Mouse (Mus musculus) heart, embryonic 12.5 days (tissue): ENCODE measurements at regions not wholly inside any gene's neighbourhood (a gene's known extent, or its start where the extent isn't known, plus 50 kb on each side); places are given as distances from the start of the nearest gene placed in this dataset.

ENCODE experiments used
- ATAC-seq: fragments of 200-750 bp; cut with Nextera tagmentation; 2 replicates; pipeline ENCODE4 v1.8.0; 2017; ENCODE audit warnings: moderate TSS enrichment, moderate library complexity; ENCODE audit not compliant: insufficient number of reproducible peaks, low FRiP score
- H3K27ac ChIP-seq: fragments of 300-500 bp; sonication (generic); 2 replicates; pipeline ENCODE4 v1.5.1; 2016; ENCODE audit warnings: mild to moderate bottlenecking, moderate library complexity; ENCODE audit not compliant: poor library complexity, severe bottlenecking
- H3K27me3 ChIP-seq: fragments of 300-500 bp; sonication (generic); replicated peaks from 2 replicates; pipeline ENCODE4 v1.6.1; 2016; ENCODE audit warnings: mild to moderate bottlenecking, moderate library complexity
- H3K36me3 ChIP-seq: fragments of 300-500 bp; sonication (generic); 2 replicates; pipeline ENCODE4 v1.6.1; 2016; ENCODE audit warnings: mild to moderate bottlenecking, moderate library complexity
- H3K4me1 ChIP-seq: fragments of 300-500 bp; sonication (generic); replicated peaks from 2 replicates; pipeline ENCODE4 v1.6.1; 2016; ENCODE audit warnings: mild to moderate bottlenecking
- H3K4me2 ChIP-seq: fragments of 300-500 bp; sonication (generic); 2 replicates; pipeline ENCODE4 v1.6.1; 2016; ENCODE audit warnings: mild to moderate bottlenecking, moderate library complexity
- H3K4me3 ChIP-seq: fragments of 300-500 bp; sonication (generic); 2 replicates; pipeline ENCODE4 v1.5.1; 2016; ENCODE audit warnings: mild to moderate bottlenecking
- H3K9ac ChIP-seq: fragments of 300-500 bp; sonication (generic); 2 replicates; pipeline ENCODE4 v1.6.1; 2016; ENCODE audit warnings: mild to moderate bottlenecking, moderate library complexity
- H3K9me3 ChIP-seq: fragments of 300-500 bp; sonication (generic); replicated peaks from 2 replicates; pipeline ENCODE4 v1.6.1; 2016; ENCODE audit warnings: mild to moderate bottlenecking, moderate library complexity
- WGBS: fragments of 180-500 bp; shearing (Covaris S2); methylation state at CpG from one replicate; pipeline ENCODE4 v1.1.7; 2016; 5-methylcytosine and 5-hydroxymethylcytosine counted together

GRCm38 (mm10) chr2:27590511-27590910 is 75.6 kb downstream of the Wdr5 start:
- Histone ChIP-seq H3K9ac (no peak overlapping the region), H3K4me2 (no peak overlapping the region), H3K4me3 (no peak overlapping the region), H3K27me3 (0 out of 2 replicates have a peak, but pooled peaks cover 7% of the 10 kb centered on the region), H3K4me1 (peaks cover 15% of the 10 kb centered on the region), H3K9me3 (no peaks in the 10 kb centered on the region), H3K36me3 (no peaks in the 10 kb centered on the region), H3K27ac (no peak overlapping the region)
- no peak for ATAC-seq
- 77% methylated on average over 6 of the region's 6 CpGs for WGBS

GRCm38 (mm10) chr2:27591668-27592067 is 76.7 kb downstream of the Wdr5 start:
- peaks cover 15% of the 10 kb centered on the region for H3K4me1 ChIP-seq
- H3K9me3 ChIP-seq = no peaks in the 10 kb centered on the region
- H3K4me3 ChIP-seq = no peak overlapping the region
- no peak overlapping the region for H3K27ac ChIP-seq
- no peak overlapping the region for H3K4me2 ChIP-seq
- 0 out of 2 replicates have a peak, but pooled peaks cover 7% of the 10 kb centered on the region for H3K27me3 ChIP-seq
- no peak for ATAC-seq
- 79% methylated on average over 5 of the region's 5 CpGs for WGBS
- no peak overlapping the region for H3K9ac ChIP-seq
- H3K36me3 ChIP-seq = no peaks in the 10 kb centered on the region

- Histone ChIP-seq H3K27ac (peak overlapping the region; percentile 11; the same call in 1 of the 2 replicates), H3K27me3 (0 out of 2 replicates have a peak, but pooled peaks cover 7% of the 10 kb centered on the region), H3K4me1 (peaks cover 15% of the 10 kb centered on the region), H3K36me3 (no peaks in the 10 kb centered on the region), H3K4me3 (no peak overlapping the region), H3K4me2 (no peak overlapping the region), H3K9ac (no peak overlapping the region), H3K9me3 (peaks cover 7% of the 10 kb centered on the region; the same call in 1 of the 2 replicates)
- 36% methylated on average over 10 of the region's 10 CpGs for WGBS
- no peak for ATAC-seq
These were observed 78.4 kb downstream of the Wdr5 start for GRCm38 (mm10) chr2:27593338-27593737.

- H3K9me3 ChIP-seq = peaks cover 7% of the 10 kb centered on the region; the same call in 1 of the 2 replicates
- no peak overlapping the region for H3K9ac ChIP-seq
These were observed 80.3 kb downstream of the Wdr5 start for GRCm38 (mm10) chr2:27595251-27595650.

GRCm38 (mm10) chr2:27596217-27596616 is 80.0 kb upstream of the Rxra start:
- Histone ChIP-seq H3K27me3 (peaks cover 16% of the 10 kb centered on the region), H3K27ac (no peak overlapping the region), H3K36me3 (no peaks in the 10 kb centered on the region), H3K9me3 (peaks cover 7% of the 10 kb centered on the region; the same call in 1 of the 2 replicates), H3K9ac (no peak overlapping the region), H3K4me1 (peaks cover 15% of the 10 kb centered on the region), H3K4me2 (no peak overlapping the region), H3K4me3 (no peak overlapping the region)
- ATAC-seq = no peak
- WGBS = 25% methylated on average over 2 of the region's 2 CpGs

More at GRCm38 (mm10) chr2:27595251-27595650, 80.3 kb downstream of the Wdr5 start:
- Histone ChIP-seq H3K4me2 (no peak overlapping the region), H3K4me3 (no peak overlapping the region), H3K36me3 (no peaks in the 10 kb centered on the region), H3K4me1 (peaks cover 15% of the 10 kb centered on the region), H3K27ac (no peak overlapping the region), H3K27me3 (peaks cover 15% of the 10 kb centered on the region; the same call in 1 of the 2 replicates)
- no peak for ATAC-seq
- 90% methylated on average over 4 of the region's 4 CpGs for WGBS

- Histone ChIP-seq H3K4me1 (peaks cover 15% of the 10 kb centered on the region), H3K27me3 (peaks cover 19% of the 10 kb centered on the region), H3K27ac (no peak overlapping the region), H3K9ac (no peak overlapping the region), H3K36me3 (no peaks in the 10 kb centered on the region), H3K4me3 (no peak overlapping the region), H3K4me2 (no peak overlapping the region), H3K9me3 (peaks cover 7% of the 10 kb centered on the region; the same call in 1 of the 2 replicates)
- no peak for ATAC-seq
- 91% methylated on average over 1 of the region's 1 CpGs for WGBS
These were observed 79.3 kb upstream of the Rxra start for GRCm38 (mm10) chr2:27596966-27597365.

- Histone ChIP-seq H3K27ac (no peak overlapping the region), H3K9me3 (peaks cover 7% of the 10 kb centered on the region; the same call in 1 of the 2 replicates), H3K36me3 (no peaks in the 10 kb centered on the region), H3K4me1 (peaks cover 18% of the 10 kb centered on the region), H3K4me3 (no peak overlapping the region), H3K27me3 (peaks cover 27% of the 10 kb centered on the region), H3K9ac (no peak overlapping the region), H3K4me2 (no peak overlapping the region)
- WGBS = 81% methylated on average over 4 of the region's 4 CpGs
- ATAC-seq = no peak
These were observed 78.3 kb upstream of the Rxra start for GRCm38 (mm10) chr2:27597901-27598300.

GRCm38 (mm10) chr2:27599061-27599768 is 77.0 kb upstream of the Rxra start:
- no peak overlapping the region for H3K4me2 ChIP-seq
- peaks cover 11% of the 10 kb centered on the region for H3K4me1 ChIP-seq
- no peak for ATAC-seq
- H3K27ac ChIP-seq = no peak overlapping the region
- no peak overlapping the region for H3K4me3 ChIP-seq
- H3K27me3 ChIP-seq = peaks cover 33% of the 10 kb centered on the region
- no peak overlapping the region for H3K9ac ChIP-seq
- H3K9me3 ChIP-seq = peaks cover 7% of the 10 kb centered on the region; the same call in 1 of the 2 replicates
- no peaks in the 10 kb centered on the region for H3K36me3 ChIP-seq
- 88% methylated on average over 8 of the region's 8 CpGs for WGBS

GRCm38 (mm10) chr2:27599769-27600167 is 76.5 kb upstream of the Rxra start:
- H3K9ac ChIP-seq = no peak overlapping the region
- no peaks in the 10 kb centered on the region for H3K36me3 ChIP-seq
- ATAC-seq = no peak
- no peak overlapping the region for H3K4me3 ChIP-seq
- H3K27ac ChIP-seq = no peak overlapping the region
- no peak overlapping the region for H3K4me2 ChIP-seq
- 75% methylated on average over 4 of the region's 4 CpGs for whole genome bisulfite sequencing
- H3K27me3 ChIP-seq = peaks cover 38% of the 10 kb centered on the region
- peaks cover 11% of the 10 kb centered on the region for H3K4me1 ChIP-seq
- peaks cover 7% of the 10 kb centered on the region; the same call in 1 of the 2 replicates for H3K9me3 ChIP-seq

- no peak overlapping the region for H3K27ac ChIP-seq
- no peak for ATAC-seq
- H3K36me3 ChIP-seq = no peaks in the 10 kb centered on the region
- no peak overlapping the region; the same call in 1 of the 2 replicates for H3K9ac ChIP-seq
- 81% methylated on average over 4 of the region's 4 CpGs for WGBS
- peaks cover 11% of the 10 kb centered on the region for H3K4me1 ChIP-seq
- no peak overlapping the region for H3K4me3 ChIP-seq
- H3K27me3 ChIP-seq = peaks cover 44% of the 10 kb centered on the region
- H3K9me3 ChIP-seq = no peaks in the 10 kb centered on the region
- H3K4me2 ChIP-seq = no peak overlapping the region
These were observed 72.9 kb upstream of the Rxra start for GRCm38 (mm10) chr2:27603333-27603732.

GRCm38 (mm10) chr2:27604588-27604987 is 71.7 kb upstream of the Rxra start:
- H3K4me1 ChIP-seq = peaks cover 11% of the 10 kb centered on the region
- H3K4me3 ChIP-seq = no peak overlapping the region
- no peak for ATAC-seq
- no peak overlapping the region for H3K27ac ChIP-seq
- no peaks in the 10 kb centered on the region for H3K36me3 ChIP-seq
- no peaks in the 10 kb centered on the region for H3K9me3 ChIP-seq
- H3K4me2 ChIP-seq = no peak overlapping the region
- 61% methylated on average over 3 of the region's 3 CpGs for WGBS
- no peak overlapping the region for H3K9ac ChIP-seq
- H3K27me3 ChIP-seq = peaks cover 44% of the 10 kb centered on the region
